Mouse (Mus musculus): ENCODE results near the gene Prkci. TPM values are rescaled to one million over a fixed set of nuclear protein-coding genes. Genes with fewer than 3 reads are reported as not detected.
A peak's percentile ranks its signal among the peaks of the same experiment; 100 is the strongest.

Prkci gene
- polyA plus RNA-seq, 1 experiment = 41.4 TPM

DNA sequence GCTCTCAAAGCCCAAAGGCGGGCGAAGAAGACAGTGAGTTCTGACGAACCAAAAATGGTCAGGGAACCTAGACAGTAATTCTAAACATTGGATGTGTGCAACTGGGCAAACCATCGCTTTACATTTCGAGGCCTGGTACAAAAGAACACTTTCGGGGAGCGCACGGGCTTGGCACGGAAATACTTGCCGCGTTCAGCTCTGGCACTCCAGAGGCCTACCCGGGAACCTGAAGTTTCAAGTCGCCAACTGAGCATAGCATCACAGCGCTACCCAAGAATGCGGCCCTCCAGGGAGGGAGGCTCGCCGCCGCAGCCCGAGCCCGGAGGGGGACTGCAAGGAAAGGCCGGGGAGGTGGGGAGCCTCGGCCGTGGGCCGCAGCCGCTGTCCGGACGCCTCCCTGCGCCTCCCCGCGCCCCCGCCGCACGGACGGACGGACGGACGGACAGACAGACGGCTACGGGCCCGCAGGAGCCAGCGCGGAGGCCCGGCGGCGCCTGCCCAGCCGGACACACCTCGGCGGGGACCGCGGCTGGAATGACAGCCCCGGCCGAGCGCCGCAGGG lies 26.9 kb upstream of the Prkci start:
- Histone ChIP-seq H3K27ac (ENCODE audit: insufficient read depth, low read length) (peak overlapping the region; percentile 97), H3K4me3 (ENCODE audit: insufficient read depth, low read length) (peak overlapping the region; percentile 87), H3K4me1 (ENCODE audit: control insufficient read depth, insufficient read depth, low read length) (peaks cover 5% of the 10 kb centered on the region; the same call in 1 of the 2 replicates)
- no peak for TF ChIP-seq CTCF (IDR thresholded peaks at IDR 0.05; ENCODE audit: extremely low read depth, insufficient read depth, low read length)
- TF ChIP-seq POLR2A (IDR thresholded peaks at IDR 0.05; ENCODE audit: extremely low read depth, insufficient read depth, low read length) = no peak

- TF ChIP-seq CTCF (IDR thresholded peaks at IDR 0.05; ENCODE audit: extremely low read depth, insufficient read depth, low read length) (no peak), POLR2A (IDR thresholded peaks at IDR 0.05; ENCODE audit: extremely low read depth, insufficient read depth, low read length) (peak; percentile 92)
- H3K4me3 ChIP-seq (ENCODE audit: insufficient read depth, low read length) = peak within 1 kb of the TSS; percentile 87
- H3K4me1 ChIP-seq (ENCODE audit: control insufficient read depth, insufficient read depth, low read length) = peaks cover 5% of the 10 kb centered on the region; the same call in 1 of the 2 replicates
- peak within 1 kb of the TSS; percentile 97 for H3K27ac ChIP-seq (ENCODE audit: insufficient read depth, low read length)
These were observed 26.4 kb upstream of the Prkci start, which contains the start of gene Phc3 for GRCm38 (mm10) chr3:30969104-30969581. Phc3 (minus strand) TSS chr3:30969415.

DNA sequence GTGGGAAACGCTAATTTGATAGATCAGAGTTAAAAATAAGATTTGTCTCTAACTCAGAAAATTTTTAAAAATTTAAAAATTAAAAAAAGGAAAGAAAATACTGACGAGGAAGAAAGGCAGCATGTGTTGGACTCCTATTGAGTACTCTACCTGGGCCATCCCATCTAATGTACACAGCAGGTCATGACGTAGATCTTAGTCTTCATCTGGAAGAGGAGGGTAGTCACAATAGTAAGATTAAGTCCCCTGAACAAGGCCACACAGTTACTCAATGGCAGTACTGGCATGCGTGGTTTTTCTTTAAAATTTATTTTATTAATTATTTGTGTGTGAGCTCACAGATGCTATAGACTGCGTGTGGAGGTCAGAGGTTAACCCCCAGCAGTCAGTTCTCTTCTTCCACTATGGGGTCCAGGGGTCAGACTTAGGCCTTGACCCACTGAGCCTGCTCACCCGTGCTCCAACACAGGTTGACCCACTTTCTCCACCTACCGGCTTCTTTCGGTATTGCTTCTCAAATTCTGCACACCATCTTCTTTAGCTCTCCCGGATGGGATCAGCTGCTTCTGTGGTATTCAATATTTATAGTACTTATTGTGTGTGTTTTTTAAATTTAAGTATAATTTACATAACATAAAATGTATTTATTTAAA lies 20.3 kb upstream of the Prkci start:
- TF ChIP-seq POLR2A (IDR thresholded peaks at IDR 0.05; ENCODE audit: extremely low read depth, insufficient read depth, low read length) (no peak), CTCF (IDR thresholded peaks at IDR 0.05; ENCODE audit: extremely low read depth, insufficient read depth, low read length) (peak; percentile 46; the same call in 1 of the 2 replicates)
- no peaks in the 10 kb centered on the region for H3K4me1 ChIP-seq (ENCODE audit: control insufficient read depth, insufficient read depth, low read length)
- no peak overlapping the region for H3K27ac ChIP-seq (ENCODE audit: insufficient read depth, low read length)
- H3K4me3 ChIP-seq (ENCODE audit: insufficient read depth, low read length) = no peak overlapping the region

GRCm38 (mm10) chr3:30976991-30977603 lies 18.4 kb upstream of the Prkci start:
- Histone ChIP-seq H3K27ac (ENCODE audit: insufficient read depth, low read length) (no peak overlapping the region), H3K4me3 (ENCODE audit: insufficient read depth, low read length) (no peak overlapping the region), H3K4me1 (ENCODE audit: control insufficient read depth, insufficient read depth, low read length) (no peaks in the 10 kb centered on the region)
- TF ChIP-seq POLR2A (IDR thresholded peaks at IDR 0.05; ENCODE audit: extremely low read depth, insufficient read depth, low read length) = no peak

GRCm38 (mm10) chr3:30981616-30982380 lies 13.7 kb upstream of the Prkci start:
- Histone ChIP-seq H3K4me3 (ENCODE audit: insufficient read depth, low read length) (no peak overlapping the region), H3K4me1 (ENCODE audit: control insufficient read depth, insufficient read depth, low read length) (no peaks in the 10 kb centered on the region), H3K27ac (ENCODE audit: insufficient read depth, low read length) (no peak overlapping the region)
- TF ChIP-seq POLR2A (IDR thresholded peaks at IDR 0.05; ENCODE audit: extremely low read depth, insufficient read depth, low read length) (no peak), CTCF (IDR thresholded peaks at IDR 0.05; ENCODE audit: extremely low read depth, insufficient read depth, low read length) (no peak)

DNA sequence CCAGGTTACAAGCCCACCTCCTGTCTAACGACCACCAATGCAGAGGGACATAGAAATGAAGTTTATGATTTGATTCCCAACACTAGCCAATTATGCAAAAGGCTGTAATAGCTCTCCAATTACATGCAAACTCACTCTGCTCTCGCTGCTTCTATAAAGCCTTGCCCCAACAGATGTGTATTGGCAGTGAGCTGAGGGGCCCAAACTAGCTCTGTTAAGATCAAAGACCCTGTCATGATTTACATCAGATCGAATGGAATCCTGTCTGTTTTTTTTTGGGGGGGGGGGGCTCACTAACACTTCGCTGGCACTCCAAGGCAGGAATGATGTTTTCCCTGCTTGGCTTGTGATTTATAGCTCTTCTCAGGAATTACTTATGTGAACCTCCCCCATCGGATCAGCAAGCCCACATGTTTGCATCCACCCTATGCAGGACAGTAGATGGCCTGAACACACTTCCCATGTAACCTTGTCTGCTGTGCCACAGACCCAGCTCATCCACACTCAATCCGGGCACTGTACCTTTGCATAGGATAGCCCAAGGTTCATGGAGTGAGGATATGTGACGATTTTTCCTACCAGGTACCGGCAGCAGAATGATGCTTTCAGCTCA lies 12.5 kb upstream of the Prkci start:
- no peak overlapping the region for H3K27ac ChIP-seq (ENCODE audit: insufficient read depth, low read length)
- H3K4me3 ChIP-seq (ENCODE audit: insufficient read depth, low read length) = no peak overlapping the region
- TF ChIP-seq POLR2A (IDR thresholded peaks at IDR 0.05; ENCODE audit: extremely low read depth, insufficient read depth, low read length) (no peak), CTCF (IDR thresholded peaks at IDR 0.05; ENCODE audit: extremely low read depth, insufficient read depth, low read length) (no peak)
- H3K4me1 ChIP-seq (ENCODE audit: control insufficient read depth, insufficient read depth, low read length) = no peaks in the 10 kb centered on the region

- TF ChIP-seq CTCF (IDR thresholded peaks at IDR 0.05; ENCODE audit: extremely low read depth, insufficient read depth, low read length) (no peak), POLR2A (IDR thresholded peaks at IDR 0.05; ENCODE audit: extremely low read depth, insufficient read depth, low read length) (no peak)
- Histone ChIP-seq H3K4me3 (ENCODE audit: insufficient read depth, low read length) (no peak overlapping the region), H3K4me1 (ENCODE audit: control insufficient read depth, insufficient read depth, low read length) (no peaks in the 10 kb centered on the region), H3K27ac (ENCODE audit: insufficient read depth, low read length) (no peak overlapping the region)
These were observed 7.9 kb upstream of the Prkci start for GRCm38 (mm10) chr3:30987396-30988318.

DNA sequence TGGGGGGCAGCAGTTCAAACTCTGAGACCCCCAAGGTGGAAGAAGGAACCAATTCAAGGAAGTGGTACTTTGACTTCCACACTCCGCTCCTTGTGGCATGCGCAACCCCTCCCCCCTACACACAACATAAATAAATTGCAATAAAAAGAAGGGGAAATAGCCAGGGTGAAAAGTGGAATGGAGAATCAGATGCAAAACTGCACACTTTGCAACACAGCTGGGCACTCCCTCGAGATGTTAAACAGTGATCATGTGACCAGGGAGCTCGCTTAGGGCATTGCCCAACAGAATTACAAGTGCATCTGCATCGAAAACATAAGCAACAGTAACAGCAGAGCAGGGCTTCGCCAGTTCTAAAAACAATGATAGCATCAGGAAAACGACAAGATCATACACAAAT lies 3.4 kb upstream of the Prkci start:
- no peak for TF ChIP-seq CTCF (IDR thresholded peaks at IDR 0.05; ENCODE audit: extremely low read depth, insufficient read depth, low read length)
- TF ChIP-seq POLR2A (IDR thresholded peaks at IDR 0.05; ENCODE audit: extremely low read depth, insufficient read depth, low read length) = no peak
- Histone ChIP-seq H3K4me3 (ENCODE audit: insufficient read depth, low read length) (no peak overlapping the region), H3K4me1 (ENCODE audit: control insufficient read depth, insufficient read depth, low read length) (no peaks in the 10 kb centered on the region; the same call in 1 of the 2 replicates), H3K27ac (ENCODE audit: insufficient read depth, low read length) (no peak overlapping the region)
